ENCODE assay signal across 9 mouse cellular contexts in the genomic region with DNA sequence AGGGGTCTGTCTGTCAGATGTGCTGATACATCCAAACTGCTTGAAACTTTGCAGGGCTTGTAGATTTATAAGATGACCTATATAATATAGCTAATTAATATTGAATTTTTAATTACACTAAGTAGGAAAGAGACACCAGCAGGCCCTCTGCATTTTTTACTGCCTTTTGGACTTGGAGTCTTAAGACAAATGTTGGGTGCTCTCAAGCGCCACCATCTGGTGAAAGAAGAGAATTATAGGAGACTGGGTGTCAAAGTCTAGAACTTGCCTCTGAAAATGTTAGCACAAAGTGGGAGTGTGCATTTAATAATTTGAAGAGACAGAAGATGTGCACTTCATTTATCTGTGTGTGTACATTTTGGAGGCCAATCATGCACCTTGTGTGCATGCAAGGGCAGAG.
DNase-seq lines count a peak whose midpoint lies in the region; ATAC-seq and TF ChIP-seq lines count a peak whose summit lies in the region.
"Had no signal": no experiment of that assay in that cellular context is flagged by ENCODE, and none has a peak within 500 bp of the region (broad histone marks: within the 10 kb centered on the region; RNA-seq: fewer than 3 reads in every experiment).

No protein-coding gene starts in this region.

- no peak overlapping the region for H3K4me2 ChIP-seq in forebrain, postnatal 0 days (ENCODE audit: low read depth)
- no peak overlapping the region for H3K4me2 ChIP-seq in forebrain, embryonic 13.5 days
- no peak overlapping the region for H3K4me2 ChIP-seq in midbrain, embryonic 14.5 days (ENCODE audit: low read length)
- no peak overlapping the region for H3K4me2 ChIP-seq in midbrain, embryonic 13.5 days (replicated peaks)
- no peak overlapping the region for H3K4me2 ChIP-seq in midbrain, embryonic 16.5 days (ENCODE audit: low read length)

- TF ChIP-seq CTCF in forebrain, postnatal 0 days (IDR thresholded peaks at IDR 0.05; ENCODE audit: low read depth) = peak; percentile 70
- TF ChIP-seq CTCF in cerebellum, adult 2 months (IDR thresholded peaks at IDR 0.05; ENCODE audit: borderline replicate concordance, insufficient read depth, low read depth, low read length) = no peak; the same call in 1 of the 2 replicates

- no peaks in the 10 kb centered on the region for H3K4me1 ChIP-seq in forebrain, postnatal 0 days (ENCODE audit: insufficient read depth)
- H3K4me1 ChIP-seq in forebrain, embryonic 13.5 days = no peaks in the 10 kb centered on the region
- no peaks in the 10 kb centered on the region for H3K4me1 ChIP-seq in midbrain, embryonic 14.5 days (ENCODE audit: control insufficient read depth, insufficient read depth, low read length)
- no peaks in the 10 kb centered on the region for H3K4me1 ChIP-seq in midbrain, embryonic 13.5 days (replicated peaks)
- peaks cover 5% of the 10 kb centered on the region for H3K4me1 ChIP-seq in cerebellum, adult 2 months (ENCODE audit: control insufficient read depth, insufficient read depth, low read length)
- no peaks in the 10 kb centered on the region for H3K4me1 ChIP-seq in midbrain, embryonic 16.5 days (ENCODE audit: control insufficient read depth, insufficient read depth, low read length)

- no peak overlapping the region for H3K27ac ChIP-seq in forebrain, postnatal 0 days (ENCODE audit: low read depth, low read length)
- H3K27ac ChIP-seq in forebrain, embryonic 13.5 days = no peak overlapping the region
- no peak overlapping the region for H3K27ac ChIP-seq in midbrain, embryonic 14.5 days (replicated peaks; ENCODE audit: low read depth, low read length)
- no peak overlapping the region for H3K27ac ChIP-seq in midbrain, embryonic 13.5 days
- no peak overlapping the region for H3K27ac ChIP-seq in cerebellum, adult 2 months (ENCODE audit: insufficient read depth, low read length)
- no peak overlapping the region for H3K27ac ChIP-seq in midbrain, embryonic 16.5 days (ENCODE audit: low read length)

- H3K4me3 ChIP-seq in forebrain, postnatal 0 days (ENCODE audit: low read depth, low read length) = no peak overlapping the region
- H3K4me3 ChIP-seq in forebrain, embryonic 13.5 days = no peak overlapping the region
- no peak overlapping the region for H3K4me3 ChIP-seq in midbrain, embryonic 14.5 days (replicated peaks; ENCODE audit: low read depth, low read length)
- H3K4me3 ChIP-seq in midbrain, embryonic 13.5 days (replicated peaks) = no peak overlapping the region
- no peak overlapping the region for H3K4me3 ChIP-seq in cerebellum, adult 2 months (replicated peaks; ENCODE audit: insufficient read depth, low read depth, low read length)
- H3K4me3 ChIP-seq in midbrain, embryonic 16.5 days (ENCODE audit: low read depth, low read length) = no peak overlapping the region

- peak; percentile 72 for DNase-seq in forebrain, postnatal 0 days
- DNase-seq in midbrain, embryonic 14.5 days = peak; percentile 58
- DNase-seq in cerebellum, adult 2 months = peak; percentile 62 to 69
- peak; percentile 28 for DNase-seq in retina, postnatal 7 days (ENCODE audit: low read depth, low spot score)

- TF ChIP-seq POLR2A in cerebellum, adult 2 months (IDR thresholded peaks at IDR 0.05; ENCODE audit: borderline replicate concordance, insufficient read depth, low read length) = no peak

- no peak for ATAC-seq in forebrain, postnatal 0 days
- no peak for ATAC-seq in forebrain, embryonic 13.5 days
- no peak for ATAC-seq in midbrain, embryonic 14.5 days (ENCODE audit: low FRiP score, low TSS enrichment)
- no peak for ATAC-seq in midbrain, embryonic 13.5 days
- ATAC-seq in inflammation-experienced regulatory T-cells, adult 6 months = peak; percentile 60
- no peak for ATAC-seq in midbrain, embryonic 16.5 days
- ATAC-seq: Patski had no signal

- 27% methylated on average over 1 of the region's 1 CpGs for WGBS in forebrain, postnatal 0 days
- 15% methylated on average over 1 of the region's 1 CpGs for WGBS in forebrain, embryonic 13.5 days
- 31% methylated on average over 1 of the region's 1 CpGs for WGBS in midbrain, embryonic 14.5 days
- 24% methylated on average over 1 of the region's 1 CpGs for WGBS in midbrain, embryonic 13.5 days
- WGBS in cerebellum, adult 2 months = 27% methylated on average over 1 of the region's 1 CpGs
- 18% methylated on average over 1 of the region's 1 CpGs for WGBS in midbrain, embryonic 16.5 days

- H3K36me3 ChIP-seq in forebrain, postnatal 0 days (ENCODE audit: insufficient read depth) = peaks cover 16% of the 10 kb centered on the region
- no peaks in the 10 kb centered on the region for H3K36me3 ChIP-seq in forebrain, embryonic 13.5 days (ENCODE audit: poor library complexity, severe bottlenecking)
- no peaks in the 10 kb centered on the region for H3K36me3 ChIP-seq in midbrain, embryonic 14.5 days (ENCODE audit: control insufficient read depth, insufficient read depth, low read length)
- no peaks in the 10 kb centered on the region for H3K36me3 ChIP-seq in midbrain, embryonic 13.5 days
- no peaks in the 10 kb centered on the region for H3K36me3 ChIP-seq in midbrain, embryonic 16.5 days (ENCODE audit: control insufficient read depth, insufficient read depth, low read length)

- no peaks in the 10 kb centered on the region for H3K27me3 ChIP-seq in forebrain, postnatal 0 days (ENCODE audit: insufficient read depth, low read length)
- no peaks in the 10 kb centered on the region for H3K27me3 ChIP-seq in forebrain, embryonic 13.5 days
- H3K27me3 ChIP-seq in midbrain, embryonic 14.5 days (ENCODE audit: control insufficient read depth, insufficient read depth, low read length) = no peaks in the 10 kb centered on the region
- no peaks in the 10 kb centered on the region for H3K27me3 ChIP-seq in midbrain, embryonic 13.5 days
- H3K27me3 ChIP-seq in cerebellum, adult 2 months (ENCODE audit: control insufficient read depth, insufficient read depth, low read length) = no peaks in the 10 kb centered on the region
- H3K27me3 ChIP-seq in midbrain, embryonic 16.5 days (ENCODE audit: control insufficient read depth, insufficient read depth, low read depth, low read length) = no peaks in the 10 kb centered on the region
- H3K27me3 ChIP-seq: Patski had no signal

- H3K9me3 ChIP-seq in forebrain, postnatal 0 days (ENCODE audit: low read length) = no peaks in the 10 kb centered on the region
- no peaks in the 10 kb centered on the region for H3K9me3 ChIP-seq in forebrain, embryonic 13.5 days (replicated peaks)
- no peaks in the 10 kb centered on the region for H3K9me3 ChIP-seq in midbrain, embryonic 14.5 days (ENCODE audit: control insufficient read depth, low read length)
- H3K9me3 ChIP-seq in midbrain, embryonic 13.5 days = no peaks in the 10 kb centered on the region; the same call in 1 of the 2 replicates
- H3K9me3 ChIP-seq in midbrain, embryonic 16.5 days (replicated peaks; ENCODE audit: control insufficient read depth, low read length, poor library complexity, severe bottlenecking) = no peaks in the 10 kb centered on the region

- no peak overlapping the region for H3K9ac ChIP-seq in forebrain, postnatal 0 days
- no peak overlapping the region for H3K9ac ChIP-seq in forebrain, embryonic 13.5 days
- no peak overlapping the region for H3K9ac ChIP-seq in midbrain, embryonic 14.5 days (replicated peaks; ENCODE audit: low read length)
- no peak overlapping the region for H3K9ac ChIP-seq in midbrain, embryonic 13.5 days (replicated peaks)
- no peak overlapping the region for H3K9ac ChIP-seq in midbrain, embryonic 16.5 days (ENCODE audit: low read depth, low read length)
